Mouse (Mus musculus): Measurements from ENCODE around the gene Samd4b.
"Not testable (repeated sequence)": the region's sequence is repeated elsewhere in the genome, so short reads cannot be mapped to it uniquely, and the experiment has no call there.

The Samd4b gene

DNA sequence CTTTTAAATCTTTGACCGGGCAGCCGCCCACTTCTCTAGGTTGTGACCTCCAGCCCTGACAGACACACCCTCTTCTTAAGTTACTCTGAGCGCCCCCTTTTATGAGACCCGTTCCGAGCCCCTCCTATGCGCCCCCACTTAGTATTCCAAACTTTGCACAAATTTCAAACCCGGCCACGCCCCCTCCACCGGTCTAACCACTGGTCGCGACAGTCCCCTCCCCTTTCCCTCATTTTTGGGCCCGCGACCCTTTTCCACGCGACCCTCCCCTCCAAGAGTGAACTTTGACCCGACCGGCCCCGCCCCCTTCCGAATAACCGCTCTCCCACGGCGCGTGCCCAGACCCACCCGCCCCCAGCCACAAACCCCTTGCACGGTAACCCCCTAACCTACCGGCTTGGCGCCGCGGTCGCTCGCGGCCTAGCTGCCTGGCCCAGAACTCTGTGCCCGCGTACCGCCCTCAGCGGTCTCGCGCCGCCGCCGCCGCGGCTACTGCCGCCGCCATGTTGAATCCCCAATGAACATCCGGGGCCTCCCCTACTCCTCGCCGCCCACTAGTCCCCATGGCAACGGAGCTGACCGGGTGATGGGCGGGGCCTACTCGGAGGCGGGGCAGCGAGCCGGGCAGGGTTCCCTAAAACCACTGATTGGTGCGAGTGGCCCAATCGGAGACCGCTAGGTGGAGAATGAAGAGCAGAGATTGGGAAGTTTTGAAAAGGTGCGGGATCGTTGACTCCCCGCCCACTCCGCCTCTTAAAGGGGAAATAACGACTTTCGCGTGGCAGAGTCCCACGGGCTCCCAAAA lies at the start of gene Samd4b, which contains the start of gene Pak4:
Gene Samd4b (minus strand): TSS at position 503 of the 805 bp plus-strand sequence.
Gene Pak4 (minus strand): TSS at position 544 of the 805 bp plus-strand sequence.
- peak; percentile 100 for DNase-seq

DNA sequence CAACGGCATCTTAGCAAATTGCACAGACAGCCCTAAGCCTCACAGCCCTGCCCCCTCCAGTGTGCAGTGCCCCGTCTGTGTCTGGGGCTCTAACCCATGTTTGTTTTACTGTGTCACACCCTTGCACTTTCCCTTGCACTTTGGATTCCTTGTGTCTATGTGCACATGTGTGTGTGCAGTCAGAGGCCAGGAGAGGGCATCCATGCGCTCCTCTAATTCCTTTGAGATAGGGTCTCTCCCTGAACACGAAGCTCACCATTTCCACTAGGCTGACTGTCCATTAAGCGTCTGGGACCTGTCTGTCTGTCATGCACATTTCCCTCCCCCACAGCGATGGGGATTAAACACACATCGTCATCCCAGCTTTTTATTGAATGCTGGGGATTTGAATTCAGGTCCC lies 49.1 kb upstream of the Samd4b start:
- DNase-seq, result peak; percentile 47

DNA sequence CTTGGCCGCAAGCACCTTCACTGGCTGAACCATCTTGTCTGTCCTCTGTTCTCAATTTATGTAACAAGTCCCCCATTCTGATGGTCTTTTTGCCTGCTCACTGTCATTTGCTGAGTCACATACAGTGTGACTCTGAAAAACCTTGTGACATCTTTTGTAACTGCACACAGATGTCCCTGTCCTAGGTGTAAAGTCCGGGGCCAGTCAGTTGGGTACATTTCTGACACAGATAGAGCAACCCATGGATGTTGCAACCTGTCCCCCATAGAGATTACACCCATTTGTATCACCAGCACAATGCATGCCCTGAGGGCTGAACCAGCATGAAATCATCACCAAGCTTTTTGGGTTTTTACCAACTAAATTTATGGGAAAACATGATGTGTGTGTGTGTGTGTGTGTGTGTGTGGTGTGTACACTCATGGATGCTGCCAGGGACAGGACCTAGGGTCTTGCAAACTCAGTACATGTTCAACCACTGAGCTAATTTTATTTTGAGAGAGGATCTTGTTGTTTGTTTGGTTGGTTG lies 48.1 kb upstream of the Samd4b start:
- DNase-seq, result no peak

DNA sequence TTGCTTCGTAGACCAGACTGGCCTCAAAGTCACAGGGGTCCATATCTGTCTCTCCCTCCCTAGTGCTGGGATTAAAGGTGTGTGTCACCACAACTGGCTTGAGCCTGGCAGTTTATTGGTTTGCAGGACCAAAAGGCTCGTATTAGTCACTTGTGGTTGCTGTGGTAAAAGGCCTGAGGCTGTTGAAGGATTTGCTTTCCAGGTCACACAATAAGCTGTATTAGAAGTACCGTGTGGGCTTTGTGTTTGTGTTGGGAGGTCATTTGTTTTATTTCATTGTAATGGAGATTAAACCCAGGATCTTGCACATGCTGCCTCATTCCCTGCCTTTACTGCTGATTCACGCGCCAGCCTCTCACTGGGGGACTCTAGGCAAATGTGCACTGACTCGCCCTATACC lies 47.4 kb upstream of the Samd4b start:
- no peak for DNase-seq

DNA sequence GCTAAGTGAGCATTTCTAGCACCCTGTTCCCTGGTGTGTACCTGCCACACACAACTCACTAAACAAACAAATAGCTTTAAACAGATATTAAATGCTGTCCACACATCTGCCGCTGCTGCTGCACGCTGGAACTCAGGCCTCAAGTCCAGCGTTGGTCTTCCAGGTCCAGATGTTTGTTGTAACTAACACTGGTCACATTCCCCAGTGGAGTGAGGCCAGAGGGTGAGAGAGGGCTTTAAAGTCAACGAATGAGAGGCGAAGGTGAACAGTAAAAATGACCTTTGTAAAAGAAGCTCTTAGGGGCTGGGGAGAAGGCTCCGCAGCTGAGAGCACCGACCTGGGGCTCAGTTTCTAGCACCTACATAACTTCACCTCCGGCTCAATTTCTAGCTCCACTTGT lies 43.6 kb upstream of the Samd4b start:
- no peak for DNase-seq

GRCm38 (mm10) chr7:28637511-28637910 lies 39.6 kb upstream of the Samd4b start:
- no peak for DNase-seq

- DNase-seq, result no peak
These were observed 36.2 kb upstream of the Samd4b start for GRCm38 (mm10) chr7:28634128-28634527.

DNA sequence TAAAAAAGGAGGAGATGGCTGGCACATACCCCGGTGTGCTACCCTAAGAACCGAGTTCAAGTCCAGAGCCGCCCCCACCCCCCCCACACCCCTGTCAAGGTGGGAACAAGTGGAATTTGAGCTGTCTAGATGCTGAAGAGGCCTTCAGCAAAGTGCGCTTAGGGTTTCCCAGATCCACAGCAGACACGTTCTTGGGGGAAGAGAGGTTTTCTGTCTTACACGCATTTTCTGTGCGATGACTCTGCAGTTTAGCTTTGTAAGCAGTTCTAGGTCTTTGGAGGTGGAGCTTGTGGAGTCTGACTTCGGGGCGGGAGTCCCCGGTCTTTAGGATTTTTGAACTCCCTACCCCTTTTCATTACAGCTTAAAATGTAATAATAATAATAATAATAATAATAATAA lies 33.1 kb upstream of the Samd4b start, which contains the start of gene Acp7:
Gene Acp7 (minus strand): TSS at position 260 of the 400 bp plus-strand sequence.
- no peak for DNase-seq

DNA sequence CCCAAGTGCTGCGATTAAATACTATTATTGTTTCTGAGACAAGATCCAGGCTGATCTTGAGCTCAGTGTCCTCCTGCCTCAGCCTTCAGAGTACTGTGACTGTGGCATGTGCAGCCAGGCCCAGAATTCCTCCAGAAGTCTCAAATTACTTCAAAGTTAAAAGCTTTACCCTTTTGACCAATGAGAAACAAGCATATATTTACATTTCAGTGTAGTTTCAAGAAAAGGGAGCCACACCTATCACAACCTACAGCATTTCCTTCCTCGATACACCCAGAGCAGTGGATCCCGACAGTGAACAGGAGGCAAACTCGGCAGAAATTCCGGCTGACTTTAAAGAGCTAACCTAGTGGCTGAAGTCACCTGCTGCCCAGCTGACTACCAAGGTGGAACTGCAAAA lies 26.8 kb upstream of the Samd4b start:
- no peak for DNase-seq

DNA sequence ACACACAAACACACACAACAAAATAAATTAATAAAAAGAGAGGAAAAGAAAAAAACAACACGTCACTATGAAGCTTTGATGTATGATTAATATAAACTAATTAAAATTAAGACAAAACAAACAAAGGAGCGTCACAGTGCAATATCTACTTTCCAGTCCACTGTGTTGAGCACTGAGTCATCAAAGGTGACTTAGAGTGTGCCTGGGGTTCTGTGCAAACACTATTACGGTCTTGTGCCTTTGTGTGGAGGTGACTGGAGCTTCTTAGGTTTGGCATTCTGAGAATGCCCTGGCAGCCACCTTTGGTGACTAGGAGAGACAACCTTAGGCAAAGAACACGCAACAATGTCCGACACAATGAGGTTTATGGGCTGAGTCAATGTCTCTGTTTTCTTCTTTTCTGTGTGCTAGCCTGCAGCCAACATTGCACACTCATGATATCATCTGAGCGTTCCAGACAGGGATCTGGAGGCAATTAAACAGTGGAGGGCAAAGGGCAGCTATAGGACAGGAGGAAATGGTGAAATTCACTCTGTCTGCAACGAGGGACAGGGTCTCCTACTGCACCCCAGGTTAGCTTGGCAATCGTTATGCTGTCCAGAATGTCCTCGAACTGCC lies 21.3 kb upstream of the Samd4b start:
- no peak for DNase-seq

DNA sequence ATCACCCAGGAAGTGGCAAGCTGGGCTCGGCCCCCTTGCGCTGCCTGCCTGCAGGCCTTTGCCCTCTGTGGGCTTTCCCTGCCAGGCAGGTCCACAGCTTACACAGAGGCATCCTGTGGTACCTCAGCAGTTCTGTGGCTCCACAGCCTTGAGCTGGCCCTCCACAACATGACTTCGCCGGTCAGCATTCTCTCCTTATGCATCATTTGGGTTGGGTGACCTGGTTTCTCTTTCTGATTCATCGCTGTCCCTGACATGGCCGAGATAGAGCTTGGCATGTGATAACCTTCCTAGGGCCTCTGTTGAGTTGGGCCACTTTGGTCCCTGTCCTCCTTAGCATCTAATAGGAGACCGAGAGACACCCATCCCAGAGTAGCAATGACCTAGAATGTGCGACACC lies 8.0 kb upstream of the Samd4b start:
- DNase-seq, result no peak

GRCm38 (mm10) chr7:28603788-28604187 lies 5.8 kb upstream of the Samd4b start:
- not testable (repeated sequence) for DNase-seq

- no peak for DNase-seq
These were observed 5.2 kb upstream of the Samd4b start for GRCm38 (mm10) chr7:28603136-28603535.

- peak; percentile 67 for DNase-seq
These were observed 3.7 kb upstream of the Samd4b start for GRCm38 (mm10) chr7:28601668-28602067.

GRCm38 (mm10) chr7:28601029-28601428 lies 3.1 kb upstream of the Samd4b start:
- DNase-seq, result peak; percentile 83

- no peak for DNase-seq
These were observed 1.0 kb upstream of the Samd4b start for GRCm38 (mm10) chr7:28598951-28599350.

- no peak for DNase-seq
These were observed 720 bp downstream of the Samd4b start for GRCm38 (mm10) chr7:28597277-28597570.

DNA sequence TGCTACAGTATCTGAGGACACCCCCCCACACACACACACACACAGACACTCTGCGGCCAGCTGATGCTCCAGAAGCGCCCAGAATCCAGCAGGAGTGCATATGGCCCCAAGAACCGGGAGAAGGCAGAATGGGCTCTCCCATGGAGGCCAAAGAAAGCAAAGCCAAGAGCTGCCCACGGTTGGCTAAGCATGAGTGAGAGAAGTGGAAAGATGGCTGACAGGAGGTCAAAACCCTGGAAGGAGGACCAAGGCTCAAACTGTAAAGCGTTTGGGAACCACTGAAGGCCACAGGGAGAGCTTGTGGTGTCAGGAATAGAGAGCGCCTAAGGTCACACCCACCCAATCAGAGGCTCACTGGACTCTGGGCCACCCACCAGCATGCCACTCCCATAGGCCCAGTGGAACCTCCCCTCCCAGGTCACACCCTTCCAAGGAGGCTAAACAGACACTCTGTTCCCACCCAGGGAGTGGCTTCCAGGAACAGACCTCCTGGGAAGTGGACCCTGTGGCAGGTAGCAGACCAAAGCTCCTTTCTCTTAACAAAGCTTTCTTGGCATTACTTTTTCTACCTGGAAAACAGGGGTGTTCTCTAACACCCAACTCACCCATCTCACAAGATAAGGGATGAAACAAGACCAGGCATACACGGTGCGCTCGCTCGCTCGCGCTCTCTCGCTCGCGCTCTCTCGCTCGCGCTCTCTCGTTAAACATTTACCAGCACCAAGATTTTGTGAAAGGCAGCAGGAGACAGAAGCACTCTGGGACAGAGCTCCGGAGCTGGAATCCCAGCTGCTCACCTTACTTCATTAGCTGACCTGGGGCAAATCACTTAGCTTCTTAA lies 1.3 kb downstream of the Samd4b start:
- DNase-seq, result no peak

DNA sequence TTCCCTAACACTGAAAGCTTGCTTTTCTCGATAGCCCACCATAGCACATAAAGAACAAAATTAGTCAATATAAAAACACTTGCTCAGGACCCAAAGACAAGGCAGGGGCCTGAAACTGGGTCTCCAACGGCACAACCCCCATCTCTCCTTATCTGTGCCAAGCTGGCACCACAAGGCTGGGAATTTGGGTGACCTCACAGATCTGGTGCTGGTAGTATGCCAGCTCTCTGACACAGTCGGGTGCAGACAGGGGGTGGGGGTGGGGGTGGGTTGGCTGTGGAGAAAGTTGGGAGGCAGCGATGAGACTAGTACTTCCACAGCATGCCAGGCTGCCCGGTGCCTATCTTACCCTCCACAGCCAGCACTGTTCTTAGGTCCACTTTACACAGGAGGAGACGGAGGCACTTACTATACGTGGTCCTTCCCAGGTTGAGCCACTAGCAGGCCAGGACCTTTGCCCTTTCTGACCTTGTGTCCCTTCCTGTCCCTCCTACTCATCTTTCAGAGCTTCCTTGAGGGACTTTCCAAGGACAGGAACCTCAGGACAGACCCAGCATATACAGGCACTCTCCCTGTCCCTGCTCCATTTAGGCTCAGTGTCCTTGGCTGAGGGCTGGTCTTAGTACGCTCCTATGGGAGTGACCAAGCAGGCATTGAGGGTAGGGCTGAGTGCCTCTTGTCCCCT lies 2.1 kb downstream of the Samd4b start:
- no peak for DNase-seq

DNA sequence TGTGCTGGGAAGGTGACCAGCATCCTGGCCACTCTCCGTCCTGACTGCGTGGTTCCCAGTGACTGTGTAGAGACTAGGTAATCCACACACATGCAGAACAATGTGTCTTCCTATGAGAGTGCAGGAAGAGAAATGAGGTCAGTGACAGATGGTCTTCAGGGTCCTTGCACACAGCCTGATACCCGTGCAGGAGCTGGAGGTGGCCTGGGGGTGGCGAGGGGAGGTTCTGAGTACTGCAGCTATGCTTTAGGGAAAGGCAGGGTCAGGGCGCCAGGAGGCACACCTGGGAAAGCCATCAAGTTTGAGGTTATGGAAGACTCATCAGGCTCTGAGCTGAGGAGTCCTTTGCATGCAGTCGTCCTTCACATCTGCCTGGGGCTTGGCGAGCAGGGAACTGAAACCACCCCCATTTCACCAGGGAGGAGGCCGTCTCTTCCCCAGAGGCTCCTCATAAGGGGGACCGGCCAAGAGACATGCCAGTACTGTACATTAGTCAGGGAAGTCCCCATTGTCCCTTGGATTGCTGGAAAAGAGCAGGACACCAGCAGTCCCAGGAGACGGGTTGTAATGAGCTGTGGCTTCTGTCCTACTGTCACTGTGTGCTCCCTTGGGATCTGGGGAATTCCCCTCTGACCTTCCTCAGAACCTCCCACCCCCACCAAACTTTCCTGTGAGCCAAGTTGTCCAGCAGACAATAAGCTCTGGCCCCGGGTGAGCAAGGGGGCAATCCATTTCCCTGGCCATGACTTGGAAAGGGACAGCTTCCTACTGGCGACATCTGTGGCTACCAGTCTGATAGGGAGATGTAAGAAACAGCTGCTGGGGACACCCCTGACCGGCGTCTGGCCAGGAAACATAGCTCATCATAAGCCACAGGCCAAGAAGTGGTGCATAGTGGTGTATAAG lies 4.5 kb downstream of the Samd4b start:
- DNase-seq, result no peak

DNA sequence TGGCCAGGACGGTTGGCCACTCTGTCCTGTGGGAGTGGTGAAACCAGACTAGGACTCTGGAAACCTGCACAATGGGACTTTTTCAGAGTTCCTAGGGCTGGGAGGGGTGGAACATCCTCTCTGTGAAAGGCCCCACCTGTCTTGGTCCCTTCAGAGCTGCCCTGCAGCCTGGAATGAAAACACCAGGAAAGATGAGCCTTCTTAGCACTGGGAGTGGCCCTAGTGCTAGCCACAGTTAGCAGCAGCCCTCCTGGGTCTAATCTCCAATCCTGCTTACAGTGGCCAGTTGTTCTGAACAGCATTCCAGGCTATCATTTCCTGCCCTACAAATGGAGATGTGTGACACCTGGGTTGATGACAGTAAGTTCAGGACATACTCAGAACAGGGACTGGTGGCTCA lies 6.1 kb downstream of the Samd4b start:
- no peak for DNase-seq

DNA sequence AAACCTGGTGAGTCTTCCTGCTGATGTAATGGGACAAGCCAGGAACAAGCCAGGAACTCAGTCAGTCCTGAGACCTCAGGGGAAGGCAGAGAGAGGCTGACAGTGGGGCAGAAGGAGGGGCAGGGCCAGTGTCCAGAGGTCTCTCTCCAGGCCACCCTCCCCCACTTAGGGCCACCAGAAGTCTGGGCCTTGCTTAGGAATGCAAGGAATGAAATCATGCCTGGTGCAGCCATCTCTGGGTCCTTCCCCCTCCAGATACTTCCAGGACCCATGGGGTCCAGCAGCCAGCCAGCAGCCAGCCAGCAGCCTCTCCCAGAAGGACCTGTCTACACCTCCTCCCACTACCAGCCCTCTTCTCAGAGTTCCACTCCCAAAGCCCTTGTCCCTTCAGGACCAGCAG lies 10.3 kb downstream of the Samd4b start:
- no peak for DNase-seq
